7 mouse cellular contexts compared by ENCODE assay signal in the genomic region with DNA sequence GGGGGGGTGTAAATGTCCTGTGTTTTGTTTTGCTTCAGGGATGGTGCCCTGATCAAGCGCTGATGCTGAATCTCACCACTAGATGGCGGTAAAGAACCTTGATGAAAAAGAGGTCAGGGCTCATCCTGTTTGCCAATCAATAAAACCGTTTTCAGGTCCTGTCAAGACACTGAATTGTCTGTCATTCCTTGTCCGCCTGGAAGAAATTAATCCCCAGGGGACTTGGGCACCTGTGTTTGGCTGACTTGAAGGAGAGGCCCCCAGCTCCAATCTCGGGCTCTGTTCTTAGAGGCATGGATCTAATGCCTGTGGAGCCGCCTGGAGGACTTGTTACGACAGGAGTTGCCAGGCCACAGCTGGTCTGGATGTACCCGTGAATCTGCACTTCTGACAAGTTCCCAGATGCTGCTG. TPM values are rescaled to one million over a fixed set of nuclear protein-coding genes. Genes with fewer than 3 reads are reported as not detected.
A peak's percentile ranks its signal among the peaks of the same experiment; 100 is the strongest.
DNase-seq lines count a peak whose midpoint lies in the region; ATAC-seq lines count a peak whose summit lies in the region.

No protein-coding gene starts in this region.

- under 1% methylated on average over 8 of the region's 8 CpGs for WGBS in limb, embryonic 10.5 days
- 1% methylated on average over 8 of the region's 8 CpGs for WGBS in midbrain, embryonic 13.5 days

- peak; percentile 76 for ATAC-seq in midbrain, embryonic 13.5 days

- H3K9ac ChIP-seq in midbrain, embryonic 13.5 days (replicated peaks): no peak overlapping the region

- peak; percentile 69 for DNase-seq in adrenal gland, adult 2 months
- peak; percentile 72 for DNase-seq in embryo, embryonic 11.5 days (ENCODE audit: low read depth, low spot score)
- peak; percentile 96 for DNase-seq in heart, adult 11 months
- peak; percentile 62 for DNase-seq in kidney, adult 11 months
- DNase-seq in limb, embryonic 10.5 days (ENCODE audit: low spot score): peak; percentile 67
- DNase-seq in spleen, adult 12 weeks (ENCODE audit: low spot score): peak; percentile 37

- H3K36me3 ChIP-seq in limb, embryonic 10.5 days: no peaks in the 10 kb centered on the region
- no peaks in the 10 kb centered on the region for H3K36me3 ChIP-seq in midbrain, embryonic 13.5 days

- H3K4me3 ChIP-seq in limb, embryonic 10.5 days: peak overlapping the region; percentile 40
- 0 out of 2 replicates have a peak overlapping the region, but pooled peaks have one; percentile 16 for H3K4me3 ChIP-seq in midbrain, embryonic 13.5 days (replicated peaks)

- no peaks in the 10 kb centered on the region for H3K9me3 ChIP-seq in limb, embryonic 10.5 days (replicated peaks)
- no peaks in the 10 kb centered on the region for H3K9me3 ChIP-seq in midbrain, embryonic 13.5 days

- no peak overlapping the region for H3K27ac ChIP-seq in limb, embryonic 10.5 days
- H3K27ac ChIP-seq in midbrain, embryonic 13.5 days: no peak overlapping the region

- peaks cover 14% of the 10 kb centered on the region for H3K4me1 ChIP-seq in limb, embryonic 10.5 days
- H3K4me1 ChIP-seq in midbrain, embryonic 13.5 days (replicated peaks): peaks cover 3% of the 10 kb centered on the region; the same call in 1 of the 2 replicates

- H3K27me3 ChIP-seq in limb, embryonic 10.5 days (ENCODE audit: low read depth, poor library complexity, severe bottlenecking): no peaks in the 10 kb centered on the region
- no peaks in the 10 kb centered on the region for H3K27me3 ChIP-seq in midbrain, embryonic 13.5 days

- peak overlapping the region; percentile 54 for H3K4me2 ChIP-seq in midbrain, embryonic 13.5 days (replicated peaks)

RNA-seq across cellular contexts. Expression of a gene that starts 25.7 kb away (rescaled TPM):
- under 1 TPM; 0.37 to 0.79 TPM for total RNA-seq in adrenal gland, adult 2 months (2021)
- polyA plus RNA-seq in adrenal gland, adult 2 months (2012; rRNA removed): 0.62 and 0.81 TPM in 2 replicates
- 0.95 and 1.1 TPM in 2 replicates for polyA plus RNA-seq in limb, embryonic 10.5 days (2016; fragmentation: Nextera tagmentation; extraction: Ambion mirVana)
- 1.1 TPM in 2 replicates for polyA plus RNA-seq in midbrain, embryonic 13.5 days (2015; fragmentation: Nextera tagmentation; extraction: Ambion mirVana)

Comparison
In these comparisons a context has a peak if more than half of its experiments do, and no peak if none do; other contexts are left out.
1. DNase-seq: peak in every context shown above with its lines; median percentile 96 in heart, adult 11 months; 72 in embryo, embryonic 11.5 days; 69 in adrenal gland, adult 2 months; 67 in limb, embryonic 10.5 days; 62 in kidney, adult 11 months; 37 in spleen, adult 12 weeks.